Mouse (Mus musculus) adrenal gland, postnatal 14 days (tissue): Measurements from ENCODE around the gene Ppp1r1c. TPM values are rescaled to one million over a fixed set of nuclear protein-coding genes. Genes with fewer than 3 reads are reported as not detected.
A peak's percentile ranks its signal among the peaks of the same experiment; 100 is the strongest.
"Not testable (repeated sequence)": the region's sequence is repeated elsewhere in the genome, so short reads cannot be mapped to it uniquely, and the experiment has no call there.

Experiments
- DNase-seq: peaks from one replicate; pipeline ENCODE4 v3.0.0; 2021; ENCODE audit warnings: mixed read lengths
- total RNA-seq: library from RNA; stranded (reverse); gene quantifications from 2 replicates; pipeline ENCODE4 v1.2.3, GENCODE M21; 2021

The Ppp1r1c gene
- total RNA-seq, 1 experiment from 2014 or later = not detected

DNA sequence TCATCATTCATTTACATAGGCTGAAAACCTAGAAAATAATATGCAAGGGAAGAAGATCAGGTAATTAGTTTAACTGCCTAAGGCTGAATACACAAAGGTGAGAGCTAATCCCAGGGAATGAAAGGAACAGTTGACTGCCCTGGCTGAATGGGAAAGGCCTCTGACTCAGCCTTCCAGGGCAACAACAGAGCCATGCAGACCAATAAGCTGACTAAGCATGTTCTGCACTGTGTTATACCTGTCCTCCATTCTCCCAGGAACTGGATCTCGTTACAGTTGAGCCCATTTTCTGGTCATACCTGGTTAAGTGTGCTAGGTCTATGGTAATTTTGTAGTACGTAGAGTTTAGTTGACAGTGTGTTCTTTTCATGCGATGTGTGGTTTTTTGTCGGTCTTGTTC, 36.6 kb downstream of the Ppp1r1c start:
- no peak for DNase-seq

DNA sequence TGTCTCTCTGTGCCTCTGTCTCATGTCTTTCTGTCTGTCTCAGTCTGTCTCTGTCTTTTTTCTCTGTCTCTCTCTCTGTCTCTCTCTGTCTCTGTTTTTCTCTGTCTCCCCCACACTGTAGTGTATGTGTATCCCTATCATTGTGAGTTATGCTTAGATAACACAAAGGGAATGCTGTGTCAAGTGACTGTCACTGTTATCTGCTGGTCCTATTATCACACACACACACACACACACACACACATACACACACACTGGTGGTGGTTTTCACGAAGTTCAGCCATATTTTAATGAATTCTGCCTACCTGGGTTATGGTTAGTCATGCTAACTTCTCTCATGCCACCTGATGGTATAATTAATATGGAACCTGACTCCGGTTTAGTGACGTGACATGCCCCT, 44.1 kb downstream of the Ppp1r1c start:
- no peak for DNase-seq

DNA sequence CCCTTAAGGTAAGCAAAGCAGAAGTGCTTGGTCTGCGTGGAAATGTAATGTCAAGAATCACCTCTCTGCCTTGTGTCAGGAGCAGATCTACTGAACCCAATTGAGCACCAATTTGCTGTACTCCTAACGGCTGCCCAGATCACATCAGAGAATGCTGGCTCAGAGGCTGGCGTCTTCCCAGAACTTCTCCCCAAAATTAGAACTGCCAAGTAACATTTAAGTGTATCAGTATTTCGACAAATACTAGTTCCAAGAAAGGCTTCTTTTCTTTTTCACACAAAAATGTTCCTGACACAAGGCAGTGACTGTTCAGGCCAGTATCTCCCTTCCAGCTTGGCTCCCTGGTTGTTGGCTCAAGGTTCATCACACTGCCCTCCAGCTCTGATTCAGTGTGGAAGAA, 52.4 kb downstream of the Ppp1r1c start:
- DNase-seq = peak; percentile 5

DNA sequence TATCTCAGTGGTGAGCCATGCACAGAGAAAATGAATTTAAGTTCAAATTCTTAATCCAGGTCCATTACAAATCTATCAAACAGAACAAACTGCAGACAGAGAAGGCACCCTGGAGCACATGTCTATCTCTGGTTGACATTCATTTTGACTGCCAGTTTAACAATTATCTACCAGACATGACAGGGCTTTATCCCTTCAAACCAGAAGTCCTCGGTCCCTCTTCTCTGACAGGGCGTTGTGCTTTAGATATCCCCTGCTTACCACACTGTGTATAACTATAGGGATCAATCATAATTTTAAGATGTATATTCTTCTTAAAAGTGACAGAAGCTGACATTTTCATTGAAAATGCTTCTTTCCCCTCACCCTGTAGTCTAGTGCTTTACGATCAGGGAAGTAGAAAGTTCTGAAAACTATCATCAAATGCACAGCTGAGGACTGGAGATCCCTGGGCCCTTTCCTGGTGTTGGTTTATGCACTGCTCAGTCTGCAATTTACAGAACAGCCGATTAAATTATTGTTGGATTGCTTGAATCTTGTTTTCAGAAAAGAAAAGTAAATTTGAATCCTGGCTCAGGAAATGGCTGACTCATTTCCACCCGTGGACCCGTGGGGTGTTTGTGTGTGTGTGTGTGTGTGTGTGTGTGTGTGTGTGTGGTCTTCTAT, 55.3 kb downstream of the Ppp1r1c start:
- no peak for DNase-seq

DNA sequence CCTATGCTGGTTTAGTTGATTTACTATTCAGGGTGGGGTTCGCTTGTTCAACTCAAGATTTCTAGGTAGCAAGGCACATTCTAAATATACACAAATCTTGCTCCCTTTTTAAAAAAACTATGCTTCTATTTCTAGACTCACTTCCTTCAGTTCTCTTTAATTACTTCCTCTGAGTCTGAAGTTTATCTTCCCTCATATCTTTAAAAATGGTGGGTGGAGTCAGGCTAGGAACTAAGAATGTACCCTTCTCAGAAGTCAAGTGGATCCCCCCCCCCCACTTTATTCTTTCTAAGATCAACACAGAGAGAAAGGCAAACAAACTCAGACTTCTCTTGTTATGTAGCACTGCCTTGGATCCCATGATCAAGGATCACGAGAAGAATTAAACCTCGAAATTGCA, 57.5 kb downstream of the Ppp1r1c start:
- no peak for DNase-seq

DNA sequence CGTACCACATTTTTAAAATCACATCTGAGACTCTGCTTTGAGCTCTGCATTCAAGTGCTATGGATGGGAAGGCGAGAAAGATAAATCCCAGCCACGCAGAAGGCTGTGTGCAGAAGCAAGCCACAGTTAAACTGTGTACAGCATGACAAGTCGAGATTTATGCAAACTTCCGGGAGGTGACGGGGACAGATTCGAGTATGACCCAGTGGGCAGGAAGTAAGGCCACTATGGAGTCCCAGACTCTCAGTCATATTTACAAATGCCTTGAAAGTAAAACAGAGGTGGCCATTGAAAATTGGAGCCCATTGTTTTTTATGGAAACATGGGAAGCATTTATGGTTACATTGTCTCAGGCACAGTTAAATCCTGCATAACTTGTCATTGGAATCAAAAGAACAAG, 58.1 kb downstream of the Ppp1r1c start:
- DNase-seq = no peak

DNA sequence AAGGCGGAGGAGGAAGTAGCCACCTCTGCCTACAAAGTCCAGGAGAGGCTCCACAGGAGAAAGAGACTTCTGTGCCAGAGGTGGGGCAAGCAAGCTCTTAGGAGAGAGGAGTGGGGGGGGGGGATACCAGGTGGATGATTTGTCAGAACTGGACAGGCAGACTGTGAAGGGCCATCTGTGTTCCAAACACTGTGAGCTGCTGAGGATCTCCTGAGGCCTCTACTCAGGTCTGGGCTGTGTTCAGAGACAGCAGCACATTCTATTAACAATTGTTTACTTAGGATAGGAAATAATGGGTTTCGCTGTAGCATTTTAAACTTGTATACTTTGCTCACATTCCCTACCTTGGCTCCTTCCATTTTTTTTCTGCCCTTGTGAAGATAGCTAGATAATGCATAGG, 61.0 kb downstream of the Ppp1r1c start:
- no peak for DNase-seq

DNA sequence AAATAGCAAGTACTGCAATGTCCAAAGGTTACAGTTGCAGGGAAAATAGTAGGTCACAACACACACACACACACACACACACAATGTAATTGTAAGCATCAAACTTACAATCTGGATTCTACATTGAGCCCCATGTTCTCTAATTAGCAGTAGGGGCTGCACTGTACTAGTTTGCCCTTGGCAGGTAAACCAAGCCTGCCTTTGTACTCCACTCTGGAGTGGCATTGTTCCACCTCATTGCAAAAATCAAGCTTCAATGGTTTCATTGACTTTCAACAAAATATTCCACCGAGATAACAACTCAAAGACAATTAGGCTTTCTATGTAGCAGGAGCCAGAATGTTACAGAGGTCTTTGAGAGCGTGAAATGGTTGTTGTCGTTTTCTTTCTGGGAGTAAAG, 62.7 kb downstream of the Ppp1r1c start:
- no peak for DNase-seq

DNA sequence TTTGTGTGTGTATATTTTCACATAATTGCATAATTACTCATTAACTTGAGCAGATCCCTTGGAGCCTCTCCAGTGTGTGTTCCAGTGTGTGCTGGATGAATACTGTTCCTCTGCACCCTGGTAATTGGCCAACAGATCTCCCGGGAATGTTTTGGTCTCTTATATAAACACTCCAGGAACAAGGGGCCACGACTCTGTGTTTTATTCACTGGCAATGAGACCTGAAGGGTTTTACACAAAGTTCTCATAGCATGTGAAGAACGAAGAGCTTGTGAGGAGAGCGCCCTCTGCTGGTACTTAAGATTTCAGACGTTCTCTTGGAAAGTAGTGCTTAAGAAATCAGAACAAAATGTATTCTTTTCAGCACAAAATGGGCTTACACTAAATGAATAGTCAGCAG, 66.8 kb downstream of the Ppp1r1c start:
- DNase-seq = peak; percentile 79

DNA sequence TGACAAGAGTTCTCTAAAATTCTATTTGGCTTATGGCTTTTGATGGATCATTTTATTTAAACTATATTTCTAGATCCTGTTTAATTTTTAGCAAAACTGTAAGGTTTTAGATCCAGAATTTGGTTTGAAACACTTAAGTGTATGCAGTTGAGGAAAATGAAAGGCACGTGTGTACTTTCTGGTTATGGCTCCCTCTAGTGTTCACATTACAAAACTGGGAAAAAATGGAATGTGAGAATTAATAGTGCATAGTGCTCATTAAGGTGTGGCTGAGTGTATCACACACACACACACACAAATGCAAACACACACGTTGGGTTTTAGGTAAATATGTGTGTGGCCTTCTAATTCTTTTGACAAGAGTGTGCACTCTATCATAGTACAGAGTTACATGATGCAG, 70.2 kb downstream of the Ppp1r1c start:
- no peak for DNase-seq

DNA sequence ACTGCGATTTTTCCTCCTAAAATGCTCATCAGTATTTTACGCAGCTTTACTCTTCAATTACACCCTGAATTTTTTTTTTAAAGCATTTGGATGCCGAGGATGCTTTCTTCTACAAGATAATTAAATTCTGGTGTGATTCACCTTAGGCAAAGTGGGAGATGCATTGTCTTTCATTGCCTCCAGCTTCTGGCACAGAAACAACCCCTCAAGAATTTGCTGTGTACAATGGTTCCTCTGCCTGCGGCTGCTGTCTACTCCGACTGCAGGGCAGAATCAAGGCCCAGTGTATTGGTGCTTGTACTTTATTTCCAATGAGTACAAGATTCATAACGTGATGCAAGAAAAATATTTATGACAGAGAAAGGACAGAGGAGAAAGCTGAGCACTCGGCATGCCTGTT, 73.2 kb downstream of the Ppp1r1c start:
- no peak for DNase-seq

DNA sequence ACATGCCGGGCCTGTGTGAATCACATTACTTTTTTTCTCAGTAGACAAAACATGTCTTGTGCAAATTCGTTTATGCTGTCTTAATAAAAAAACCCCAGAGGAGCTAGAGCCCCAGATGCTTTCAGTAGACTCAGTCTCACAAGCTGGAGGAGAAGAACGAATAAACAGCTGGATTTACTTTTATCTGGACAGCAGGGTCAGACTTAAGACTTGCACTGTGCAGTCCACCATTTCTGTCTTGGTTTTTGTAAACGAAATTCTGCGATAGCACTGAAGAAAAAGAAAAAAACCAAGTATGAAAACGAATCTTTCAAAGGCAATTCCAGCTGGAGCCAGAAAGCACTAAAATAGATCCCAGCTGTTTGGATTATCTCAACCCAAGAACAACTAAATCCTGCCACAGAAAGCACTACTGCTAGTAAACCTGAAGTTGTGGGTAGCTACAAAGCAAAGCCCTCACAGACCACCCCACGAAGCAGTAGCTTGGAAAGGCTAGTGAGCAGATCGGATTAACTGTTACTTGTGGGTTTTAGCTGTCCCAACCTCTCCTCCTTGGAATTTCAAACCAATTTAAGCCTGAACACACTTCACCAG, 78.1 kb downstream of the Ppp1r1c start:
- no peak for DNase-seq

DNA sequence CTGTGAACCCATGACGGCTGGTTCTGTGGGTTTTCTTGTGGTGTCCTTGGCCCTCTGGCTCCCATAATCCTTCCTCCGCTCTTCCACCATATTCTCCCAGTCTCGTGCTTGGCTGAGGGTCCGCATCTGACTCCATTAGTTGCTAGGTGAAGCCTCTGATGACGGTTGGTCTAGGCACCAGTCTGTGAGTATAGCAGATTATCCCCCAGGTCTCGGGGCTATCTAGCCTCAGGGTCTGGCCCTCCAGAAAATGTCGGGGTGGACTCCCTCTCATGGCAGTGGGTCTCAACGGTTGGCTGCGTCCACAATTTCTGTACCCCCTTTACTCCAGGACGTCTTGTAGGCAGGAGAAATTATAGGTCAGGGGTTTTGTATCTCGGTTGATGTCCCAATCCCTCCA, 78.9 kb downstream of the Ppp1r1c start:
- no peak for DNase-seq

DNA sequence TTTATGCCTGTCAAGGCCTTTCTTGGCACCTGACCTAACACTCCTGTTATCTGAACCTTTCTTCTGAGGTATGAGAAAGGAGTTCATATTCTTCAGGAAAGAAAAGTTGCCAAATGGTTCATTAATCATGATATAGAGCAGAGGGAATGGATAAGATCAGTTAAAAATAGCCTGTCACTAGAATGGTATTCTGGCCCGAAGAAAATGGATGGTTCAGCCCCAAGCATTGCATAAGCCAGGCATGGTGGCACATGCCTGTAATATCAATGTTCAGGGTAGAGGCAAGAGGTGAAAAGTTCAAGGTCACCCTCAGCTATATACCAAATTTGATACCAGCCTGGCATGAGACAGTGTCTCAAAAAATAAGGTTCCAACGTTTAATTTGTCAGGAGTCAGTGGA, 85.6 kb downstream of the Ppp1r1c start:
- no peak for DNase-seq

DNA sequence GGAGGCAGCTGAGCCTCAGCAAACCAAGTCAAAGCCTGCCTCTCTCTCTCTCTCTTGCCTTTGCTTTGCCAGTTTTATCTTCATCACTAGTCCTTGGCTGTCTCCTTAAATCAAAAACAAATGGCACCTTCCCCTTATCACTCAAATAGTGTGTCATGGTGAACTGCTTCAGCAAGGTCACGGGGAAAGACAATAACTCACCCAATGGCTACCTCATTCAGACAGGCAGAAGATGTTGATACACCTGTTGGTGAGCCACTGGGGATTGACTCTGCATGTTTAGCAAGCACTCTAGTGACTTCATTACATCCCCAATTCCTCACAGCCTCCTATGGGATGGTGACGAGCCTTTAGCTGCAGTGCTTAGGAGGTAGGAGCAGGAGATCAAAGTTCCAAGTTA, 89.9 kb downstream of the Ppp1r1c start:
- peak; percentile 9 for DNase-seq

DNA sequence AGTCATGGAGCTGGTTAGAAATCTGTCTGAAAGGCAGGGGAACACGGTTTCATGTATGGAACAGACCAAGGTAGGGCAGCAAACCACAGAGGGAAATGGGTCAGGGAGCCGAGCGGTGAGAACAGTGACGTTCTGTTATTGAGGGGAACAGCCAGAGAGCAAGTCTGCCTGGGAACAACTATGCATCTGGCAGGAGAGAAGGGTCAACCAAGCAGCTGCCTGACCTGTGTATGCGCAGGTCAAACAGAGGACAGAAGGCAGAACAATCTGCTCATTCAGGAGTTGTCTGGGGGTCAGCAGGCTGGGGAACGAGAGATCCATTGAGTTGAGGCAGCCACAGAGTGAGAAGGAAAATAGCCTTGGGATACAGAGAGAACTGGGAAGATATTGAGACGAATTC, 91.0 kb downstream of the Ppp1r1c start:
- no peak for DNase-seq

DNA sequence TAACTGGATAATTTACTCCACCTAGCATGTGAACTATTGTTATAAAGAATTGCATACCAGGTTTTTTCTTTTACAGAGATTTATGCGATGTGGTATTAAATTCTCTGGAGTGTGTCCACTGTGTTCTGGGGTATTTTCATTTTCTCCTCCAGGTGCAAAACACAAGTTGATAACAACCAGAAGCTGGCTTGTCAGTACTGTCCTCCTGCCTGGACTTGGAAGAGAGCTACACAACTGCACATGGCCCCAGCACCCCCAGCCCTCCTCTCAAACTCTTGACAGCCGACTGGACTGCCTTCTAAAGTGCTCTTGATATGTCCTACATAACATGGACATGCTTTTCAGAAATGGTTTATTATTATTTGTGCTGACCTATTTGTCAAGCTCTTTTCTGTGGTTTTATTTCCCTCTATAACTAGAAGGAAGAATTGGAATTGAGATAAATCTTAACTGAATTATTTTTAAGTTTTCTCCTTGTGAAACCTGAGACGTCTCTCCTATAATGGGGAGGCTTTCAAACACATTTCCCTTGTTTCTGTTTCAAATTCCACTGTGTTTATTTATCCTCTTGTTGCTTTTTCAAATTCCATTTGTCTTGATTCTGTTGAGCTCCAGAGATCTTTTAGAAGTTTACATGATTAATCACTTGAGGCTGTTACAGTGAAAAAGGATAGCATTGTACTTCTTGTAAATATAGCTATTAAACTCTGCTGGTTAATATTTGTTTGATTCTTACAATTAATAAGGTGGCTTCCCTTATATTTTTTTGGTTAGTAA, 108.3 kb downstream of the Ppp1r1c start:
- DNase-seq = no peak

DNA sequence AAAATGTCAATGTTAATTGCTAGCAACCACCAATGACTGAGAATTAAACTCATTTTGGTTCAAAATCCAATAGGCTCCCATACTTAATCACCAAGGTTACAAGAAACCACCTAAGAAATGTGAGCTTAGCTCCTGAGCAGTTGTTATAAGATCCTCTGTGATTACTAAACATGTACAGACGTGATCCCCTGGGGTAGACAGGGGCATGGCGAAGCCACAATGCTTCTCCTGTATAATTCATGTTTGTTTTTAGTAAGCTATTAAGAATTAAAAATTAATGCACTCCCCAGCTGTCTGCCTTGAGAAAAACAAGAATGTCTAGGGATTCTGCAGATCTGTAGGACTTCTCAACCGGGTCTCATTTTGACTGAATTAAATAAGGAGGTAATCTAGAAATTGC, 112.0 kb downstream of the Ppp1r1c start:
- no peak for DNase-seq

DNA sequence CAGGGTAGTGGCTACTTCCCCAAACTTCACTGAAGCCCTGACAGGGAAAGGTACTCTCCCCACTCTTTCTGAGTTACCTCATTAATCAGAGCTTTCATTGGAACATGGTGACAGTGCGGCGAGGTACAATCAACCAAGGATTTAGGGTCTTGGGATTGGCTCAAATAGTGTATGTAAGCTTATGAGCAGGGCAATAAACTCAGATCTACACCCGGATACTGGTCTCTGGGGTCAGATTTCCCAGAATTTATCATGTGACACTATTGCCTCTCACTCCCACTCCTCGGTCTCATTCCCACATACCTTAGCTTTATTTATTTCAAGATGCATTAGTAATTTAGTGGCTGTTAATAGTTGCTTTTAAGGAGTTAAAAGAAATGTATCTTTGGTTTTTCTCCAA, 118.3 kb downstream of the Ppp1r1c start:
- no peak for DNase-seq

DNA sequence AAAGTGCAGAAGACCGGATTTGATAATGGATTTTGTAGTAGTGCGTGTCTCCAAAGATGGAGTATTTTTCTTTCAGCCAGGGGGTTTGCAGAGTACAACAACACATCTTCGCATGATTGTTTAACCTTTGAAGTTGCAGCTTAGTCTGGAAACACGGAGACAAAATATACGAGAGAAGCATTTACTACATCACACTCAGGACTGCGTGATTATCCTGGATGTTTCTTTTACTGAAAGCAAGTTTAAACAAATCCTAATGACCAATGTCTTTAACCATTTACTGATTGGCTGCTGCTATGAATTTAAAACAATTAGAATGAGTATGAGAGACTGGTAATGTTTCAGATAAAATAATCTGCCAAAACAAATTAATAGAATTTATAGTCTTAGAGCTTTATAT, 131.5 kb downstream of the Ppp1r1c start:
- DNase-seq = no peak

DNA sequence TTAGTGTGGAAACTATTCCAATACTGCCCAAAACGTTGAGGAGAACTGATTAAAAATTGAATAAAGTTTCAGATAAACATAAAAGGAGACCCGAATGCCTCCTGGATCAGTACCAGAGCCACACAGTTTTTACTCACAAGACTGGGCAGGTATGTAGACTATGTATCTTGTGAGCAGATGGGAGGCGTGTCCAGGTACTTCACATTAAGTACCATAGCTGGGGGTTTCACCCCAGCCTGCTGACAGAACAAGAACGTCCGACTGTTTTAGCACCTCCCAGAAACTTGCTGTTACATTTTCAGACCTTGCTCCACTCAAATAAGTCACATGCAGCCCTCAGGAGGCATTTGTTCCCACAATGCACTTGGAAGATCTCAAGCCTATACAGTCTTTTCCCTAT, 131.9 kb downstream of the Ppp1r1c start:
- DNase-seq = no peak

DNA sequence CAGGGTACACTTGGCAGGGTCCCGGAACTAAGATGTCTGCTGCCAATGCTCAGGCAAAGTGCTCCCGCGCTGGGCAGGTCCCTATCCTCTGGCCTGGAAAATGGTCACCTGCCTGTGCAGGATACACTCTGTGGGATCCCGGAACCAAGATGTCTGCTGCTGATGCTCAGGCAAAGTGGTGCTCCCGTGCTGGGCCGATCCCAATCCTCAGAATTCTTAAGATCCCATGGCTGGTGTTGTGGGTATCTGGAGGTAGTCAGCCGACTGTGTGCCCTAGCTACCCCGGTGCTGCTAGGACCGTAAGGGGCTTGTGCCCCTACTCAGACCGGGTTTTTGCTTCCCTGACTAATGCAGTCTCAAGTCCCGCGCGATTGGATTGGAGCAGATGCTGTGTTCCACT, 139.8 kb downstream of the Ppp1r1c start:
- DNase-seq = not testable (repeated sequence)

DNA sequence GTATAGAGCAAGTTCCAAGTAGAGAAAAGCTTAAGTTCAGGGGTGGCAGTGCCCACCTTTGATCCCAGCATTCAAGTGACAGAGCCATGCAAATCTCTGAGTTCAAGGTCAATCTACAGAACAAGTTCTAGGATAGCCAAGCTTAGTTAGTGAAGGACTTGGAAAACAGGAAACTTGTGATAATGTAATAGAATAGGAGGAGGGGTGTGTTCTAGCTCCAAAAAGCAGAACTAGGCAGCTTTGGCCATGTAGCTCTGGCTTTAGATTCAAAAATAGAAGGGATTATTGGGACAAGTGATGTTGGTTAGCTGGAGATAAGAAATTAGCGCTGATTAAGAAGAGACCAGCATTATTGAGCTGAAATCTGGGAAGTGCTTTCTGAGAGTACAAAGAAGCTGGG, 149.3 kb downstream of the Ppp1r1c start:
- DNase-seq = no peak
